Mouse (Mus musculus) kidney, postnatal 10 days (tissue): Measurements from ENCODE around the gene Vasn.
A peak's percentile ranks its signal among the peaks of the same experiment; 100 is the strongest.

Experiments used
- DNase-seq: peaks from one replicate; pipeline ENCODE4 v3.0.0; 2021; ENCODE audit warnings: mixed read lengths

Gene Vasn

DNA sequence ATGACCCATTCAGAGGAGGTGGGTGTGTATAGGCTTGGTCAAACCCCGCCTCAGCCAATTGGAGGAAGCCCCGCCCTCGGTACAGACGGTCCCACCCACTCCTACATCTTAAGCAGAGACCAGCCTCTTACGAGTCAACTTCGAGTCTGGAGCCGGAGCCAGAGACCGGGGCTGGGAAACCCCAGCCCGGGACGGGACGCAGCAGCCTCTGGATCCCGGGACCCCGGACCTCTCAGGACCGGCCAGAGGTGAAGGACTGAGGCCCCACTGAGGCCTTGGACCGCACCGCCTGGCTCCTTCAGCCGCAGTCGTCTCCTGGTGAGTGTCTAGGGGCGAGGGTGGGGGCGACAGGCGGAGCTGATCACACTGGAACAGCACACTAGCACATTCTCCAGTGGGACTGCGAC lies at the start of gene Vasn, which contains the start of gene Dnaja3:
Gene Vasn (plus strand): TSS at position 111 of the 407 bp plus-strand sequence.
Gene Dnaja3 (plus strand): TSS at position 159 of the 407 bp plus-strand sequence.
- DNase-seq: peak; percentile 95

DNA sequence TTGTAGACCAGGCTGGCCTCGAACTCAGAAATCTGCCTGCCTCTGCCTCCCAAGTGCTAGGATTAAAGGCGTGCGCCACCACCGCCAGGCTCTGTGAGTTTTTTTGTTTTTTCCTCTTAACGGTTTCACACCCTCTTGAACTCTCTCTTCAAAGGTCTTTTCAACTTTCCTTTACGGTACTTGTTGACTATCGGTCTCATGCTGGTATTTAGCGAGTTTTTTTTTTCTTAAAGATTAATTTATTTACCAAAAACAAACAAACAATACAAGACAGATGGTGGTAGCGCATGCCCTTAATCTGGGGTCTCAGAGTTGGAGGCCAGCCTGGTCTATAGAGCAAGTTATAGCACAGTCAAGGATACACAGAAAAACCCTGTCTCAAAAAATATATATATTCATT lies 49.5 kb upstream of the Vasn start:
- no peak for DNase-seq

- DNase-seq: peak; percentile 88
These were observed 46.5 kb upstream of the Vasn start for GRCm38 (mm10) chr16:4592909-4593875.

- DNase-seq: peak; percentile 89
These were observed 45.5 kb upstream of the Vasn start, which contains the start of gene Glis2 for GRCm38 (mm10) chr16:4593971-4594813. Gene Glis2 (plus strand): TSS chr16:4594713.

DNA sequence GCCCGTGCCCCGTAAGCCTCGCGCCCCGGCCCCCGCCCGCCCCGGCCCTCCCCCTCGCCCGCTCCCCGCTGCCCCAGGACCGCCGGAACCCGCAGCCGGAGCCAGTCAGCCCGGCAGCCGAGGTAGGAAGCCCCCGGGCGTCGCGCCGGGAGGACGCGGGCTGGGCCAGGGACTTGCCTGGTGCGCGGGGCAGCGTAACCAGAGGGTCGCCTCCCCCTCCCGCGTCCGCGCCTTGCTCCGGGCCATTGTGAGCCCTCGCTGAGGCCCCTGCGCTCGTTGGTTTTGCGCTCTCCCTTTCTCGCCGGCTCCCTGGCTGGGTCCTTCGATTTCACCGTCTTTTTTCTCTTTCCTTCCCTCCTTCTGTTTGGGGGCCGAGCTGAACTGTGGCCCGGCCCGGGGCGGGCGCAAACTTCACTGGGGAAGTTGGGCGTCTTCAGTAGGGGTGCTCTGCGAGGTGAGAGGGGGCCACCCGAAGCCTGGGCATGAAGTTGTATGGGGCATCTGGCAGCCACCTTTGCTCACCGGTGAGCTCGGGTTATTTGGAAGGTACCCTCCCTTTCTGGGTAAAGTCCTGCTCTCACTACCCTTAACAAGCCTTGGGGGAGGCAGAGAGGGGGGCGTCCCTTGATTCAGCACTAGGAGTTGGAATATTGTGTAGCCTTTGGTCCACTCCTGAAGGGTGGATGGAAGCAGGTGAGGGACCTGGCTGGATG lies 44.8 kb upstream of the Vasn start:
- no peak for DNase-seq

- DNase-seq: peak; percentile 89
These were observed 44.2 kb upstream of the Vasn start for GRCm38 (mm10) chr16:4595527-4595963.

GRCm38 (mm10) chr16:4596141-4596728 lies 43.5 kb upstream of the Vasn start:
- no peak for DNase-seq

GRCm38 (mm10) chr16:4596836-4597235 lies 42.9 kb upstream of the Vasn start:
- no peak for DNase-seq

GRCm38 (mm10) chr16:4597296-4597695 lies 42.4 kb upstream of the Vasn start:
- DNase-seq: no peak

DNA sequence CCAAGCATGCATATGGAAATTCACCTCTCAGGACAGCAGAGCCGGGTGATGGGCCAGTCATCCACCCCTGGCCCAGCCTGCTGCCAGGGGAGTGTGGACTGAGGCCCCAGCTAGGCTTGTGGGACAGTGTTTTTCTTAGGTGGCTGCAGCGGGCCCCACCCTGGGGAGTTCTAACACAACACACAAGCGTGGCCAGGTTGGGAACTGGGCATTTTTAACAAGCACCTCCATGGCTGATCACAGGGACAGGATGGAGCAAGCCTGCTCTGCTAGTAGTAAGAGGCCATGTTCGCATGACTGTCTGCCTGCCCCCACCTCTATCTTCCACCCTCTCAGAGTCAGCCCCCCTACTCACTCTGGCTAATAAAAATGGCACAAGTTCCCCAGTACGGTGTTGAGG lies 41.7 kb upstream of the Vasn start:
- DNase-seq: no peak

DNA sequence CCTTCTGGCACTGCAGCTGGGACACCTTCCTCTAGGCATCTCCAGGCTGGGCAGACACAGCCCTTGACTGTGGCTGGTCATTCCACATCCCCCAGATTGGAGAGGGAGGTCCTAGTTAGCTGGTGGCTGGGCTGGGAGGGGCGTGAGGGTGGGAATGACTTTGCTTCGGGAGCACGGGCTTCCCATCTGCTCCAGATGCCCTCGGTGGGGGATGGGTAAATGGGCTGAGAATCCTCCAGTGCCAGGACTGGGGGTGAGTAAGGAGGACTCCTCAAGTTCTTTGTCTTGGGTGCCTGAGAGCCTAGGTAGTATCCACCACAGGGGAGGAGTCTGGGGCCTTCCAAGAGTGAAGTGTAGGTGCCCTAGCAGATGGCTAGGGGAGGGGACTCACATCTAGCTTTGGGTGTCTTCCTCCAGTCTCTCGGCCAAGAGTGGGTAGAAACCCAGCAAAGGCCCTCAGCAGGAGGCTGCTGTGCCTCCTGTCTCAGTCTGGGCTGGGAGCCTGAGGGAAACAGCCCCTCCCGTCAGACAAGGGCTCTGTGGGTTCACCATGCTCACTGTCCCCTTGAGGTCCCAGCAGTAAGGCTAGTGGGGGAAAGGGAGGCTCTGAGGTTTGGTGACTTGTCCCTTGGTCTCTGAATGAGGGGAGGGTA lies 40.7 kb upstream of the Vasn start:
- peak; percentile 54 for DNase-seq

DNA sequence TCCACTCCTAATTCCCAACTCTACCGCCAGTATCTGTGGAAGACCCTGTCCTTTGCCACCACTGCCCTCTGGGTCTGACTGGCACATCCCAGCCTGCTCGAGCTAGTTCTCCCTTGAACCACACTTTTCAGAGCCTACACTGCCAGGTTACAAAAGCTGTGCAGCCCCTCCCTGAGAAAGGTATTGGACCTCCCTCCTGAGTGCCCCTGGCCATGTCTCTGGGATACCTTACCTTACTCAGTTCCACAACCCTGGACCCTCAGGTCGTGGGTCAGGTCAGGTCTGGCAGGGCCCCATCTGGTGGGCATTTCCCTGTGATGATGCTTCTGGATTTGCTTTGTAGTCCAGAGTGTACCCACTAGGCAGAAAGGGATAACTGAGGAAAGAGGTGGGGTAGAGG lies 40.1 kb upstream of the Vasn start:
- no peak for DNase-seq

DNA sequence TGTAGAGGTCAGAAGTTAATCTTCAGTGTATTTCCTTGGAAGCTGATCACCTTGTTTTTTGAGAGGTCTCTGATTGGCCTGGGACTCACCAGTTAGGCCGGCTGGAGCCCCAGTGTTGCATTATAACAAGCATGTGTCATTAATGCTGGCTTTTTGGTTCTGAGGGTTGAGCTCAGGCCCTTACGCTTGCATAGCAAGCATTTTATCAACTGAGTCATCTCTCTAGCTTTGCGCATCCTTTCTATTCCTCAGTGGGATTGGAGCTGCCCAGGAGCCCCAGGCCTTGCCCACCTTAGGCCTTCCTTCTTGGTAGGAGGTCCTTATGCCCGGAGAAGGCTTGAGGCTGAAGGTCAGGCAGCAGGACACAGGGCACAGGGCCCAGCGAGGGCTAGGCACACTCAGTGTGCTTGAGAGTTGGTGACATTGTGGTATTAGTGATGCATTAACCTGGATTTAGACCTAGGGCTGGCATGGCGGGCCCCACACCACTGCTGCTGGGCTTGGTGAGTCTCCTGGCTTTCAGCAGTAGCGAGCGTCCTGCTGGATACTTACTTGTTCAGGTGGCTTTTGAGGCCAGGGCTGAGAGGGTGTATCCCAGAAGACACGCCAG lies 38.9 kb upstream of the Vasn start:
- DNase-seq: peak; percentile 69

- DNase-seq: peak; percentile 85
These were observed 37.6 kb upstream of the Vasn start for GRCm38 (mm10) chr16:4602189-4602588.

DNA sequence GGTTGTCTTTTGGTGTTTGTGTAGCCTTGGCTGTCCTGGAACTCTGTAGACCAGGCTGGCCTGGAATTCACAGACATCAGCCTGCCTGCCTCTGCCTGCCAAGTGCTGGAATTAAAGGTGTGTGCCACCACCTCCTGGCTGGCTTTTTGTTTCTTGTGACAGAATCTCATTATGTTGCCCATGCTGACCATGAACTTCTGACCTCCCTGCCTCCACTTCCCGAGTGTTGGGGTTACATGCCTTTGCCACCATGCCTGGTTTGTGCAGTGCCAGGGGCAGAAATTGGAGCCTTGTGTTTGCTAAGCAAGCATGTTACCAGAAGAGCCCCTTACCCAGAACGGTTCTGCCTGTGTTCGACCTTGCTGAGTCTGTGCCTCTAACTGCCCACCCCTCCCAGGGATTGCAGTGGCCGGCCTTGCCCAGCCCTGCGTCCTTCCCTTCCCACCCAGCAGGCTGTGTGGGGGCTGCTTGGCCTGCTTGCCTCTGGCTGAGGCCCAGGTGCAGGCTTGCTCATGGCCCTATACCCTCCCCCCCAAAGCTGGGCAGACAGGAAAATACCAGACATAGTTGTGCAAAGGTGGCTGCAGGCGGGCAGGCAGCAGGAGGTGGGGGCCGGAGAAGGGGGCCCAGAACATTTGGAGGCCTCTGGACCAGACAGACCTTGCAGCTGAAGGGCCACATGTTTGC lies 36.8 kb upstream of the Vasn start:
- peak; percentile 87 for DNase-seq

DNA sequence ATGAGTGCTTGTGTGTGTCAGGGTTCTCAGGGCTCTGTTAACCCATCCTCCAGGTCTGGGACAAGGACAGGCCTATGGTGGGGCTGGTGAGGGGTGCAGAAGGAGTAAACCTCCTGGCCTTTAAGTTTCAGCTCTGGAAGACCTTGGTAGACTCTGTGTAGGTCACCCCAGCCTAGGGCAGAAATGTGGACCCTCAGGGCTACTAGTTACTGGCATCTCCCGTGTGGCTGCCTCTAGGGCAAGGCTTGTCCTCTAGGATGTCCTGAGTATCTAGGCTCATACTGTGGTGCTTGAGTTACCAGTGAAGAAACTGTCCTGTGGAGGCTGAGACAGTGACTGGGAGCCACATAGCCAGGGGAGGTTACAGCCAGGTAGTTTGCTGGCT lies 36.3 kb upstream of the Vasn start:
- DNase-seq: no peak

- peak; percentile 69 for DNase-seq
These were observed 35.4 kb upstream of the Vasn start for GRCm38 (mm10) chr16:4604293-4604837.

GRCm38 (mm10) chr16:4605514-4606131 lies 34.1 kb upstream of the Vasn start:
- DNase-seq: no peak

- peak; percentile 81 for DNase-seq
These were observed 33.2 kb upstream of the Vasn start for GRCm38 (mm10) chr16:4606431-4607084.
